Mouse (Mus musculus): ENCODE results near the gene Doc2b.

DNA sequence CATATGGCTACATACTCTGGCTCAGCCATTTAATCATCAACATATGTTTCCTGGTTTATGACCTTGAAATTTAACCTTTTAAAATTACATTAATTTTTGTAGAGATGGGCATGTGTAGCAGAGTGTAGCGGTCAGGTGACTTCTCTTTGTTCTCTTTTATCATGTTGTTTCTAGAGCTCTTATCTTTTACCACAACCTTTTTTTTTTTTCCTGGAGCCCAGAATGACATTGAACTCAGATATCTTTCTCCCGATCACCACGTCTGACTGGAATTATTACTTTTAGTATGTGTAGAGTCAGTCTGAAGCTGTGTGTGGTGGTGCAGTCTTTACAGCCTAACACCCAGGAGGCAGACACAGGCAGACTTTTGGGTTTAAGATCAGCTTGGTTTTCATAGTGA lies 54.2 kb downstream of the Doc2b start:
- TF ChIP-seq EP300 (IDR thresholded peaks at IDR 0.05) (no peak), CTCF (IDR thresholded peaks at IDR 0.05) (no peak)

Data from lung, postnatal 0 days (tissue).